Mouse (Mus musculus) lung, embryonic 15.5 days (tissue): Measurements from ENCODE around the gene Cenps. TPM values are rescaled to one million over a fixed set of nuclear protein-coding genes. Genes with fewer than 3 reads are reported as not detected.
"Not testable (repeated sequence)": the region's sequence is repeated elsewhere in the genome, so short reads cannot be mapped to it uniquely, and the experiment has no call there.

ENCODE experiments used
- ATAC-seq: fragments of 200-750 bp; cut with Nextera tagmentation; 2 replicates; pipeline ENCODE4 v1.8.0; 2017; ENCODE audit warnings: moderate number of reproducible peaks, borderline replicate concordance; ENCODE audit not compliant: low FRiP score, low TSS enrichment; ENCODE audit errors: extremely low read depth
- H3K27ac ChIP-seq: fragments of 300-500 bp; sonication (generic); 2 replicates; pipeline ENCODE4 v1.5.1; 2015; ENCODE audit warnings: moderate library complexity, mild to moderate bottlenecking, inconsistent platforms
- H3K27me3 ChIP-seq: fragments of 300-500 bp; sonication (generic); 2 replicates; pipeline ENCODE4 v1.6.1; 2015; ENCODE audit warnings: inconsistent platforms
- H3K36me3 ChIP-seq: fragments of 300-500 bp; sonication (generic); 2 replicates; pipeline ENCODE4 v1.6.1; 2015; ENCODE audit warnings: inconsistent platforms
- H3K4me1 ChIP-seq: fragments of 300-500 bp; sonication (generic); 2 replicates; pipeline ENCODE4 v1.6.1; 2015; ENCODE audit warnings: inconsistent platforms
- H3K4me2 ChIP-seq: fragments of 300-500 bp; sonication (generic); 2 replicates; pipeline ENCODE4 v1.6.1; 2015; ENCODE audit warnings: inconsistent platforms, mild to moderate bottlenecking, moderate library complexity
- H3K4me3 ChIP-seq: fragments of 300-500 bp; sonication (generic); 2 replicates; pipeline ENCODE4 v1.5.1; 2015; ENCODE audit warnings: mild to moderate bottlenecking, inconsistent platforms
- H3K9ac ChIP-seq: fragments of 300-500 bp; sonication (generic); 2 replicates; pipeline ENCODE4 v1.6.1; 2015; ENCODE audit warnings: inconsistent platforms
- H3K9me3 ChIP-seq: fragments of 300-500 bp; sonication (generic); 2 replicates; pipeline ENCODE4 v1.6.1; 2016; ENCODE audit warnings: inconsistent platforms
- WGBS: fragments of 180-500 bp; shearing (Covaris S2); methylation state at CpG from one replicate; pipeline ENCODE4 v1.1.7; 2015; 5-methylcytosine and 5-hydroxymethylcytosine counted together
- polyA plus RNA-seq: library from polyadenylated mRNA; unstranded; fragments of >200 nt; fragmentation: Nextera tagmentation; extraction: Ambion mirVana; gene quantifications from 2 replicates; pipeline ENCODE4 v1.2.1, GENCODE M21; 2015

The Cenps gene
- polyA plus RNA-seq, 1 experiment from 2014 or later: 36.2 TPM

DNA sequence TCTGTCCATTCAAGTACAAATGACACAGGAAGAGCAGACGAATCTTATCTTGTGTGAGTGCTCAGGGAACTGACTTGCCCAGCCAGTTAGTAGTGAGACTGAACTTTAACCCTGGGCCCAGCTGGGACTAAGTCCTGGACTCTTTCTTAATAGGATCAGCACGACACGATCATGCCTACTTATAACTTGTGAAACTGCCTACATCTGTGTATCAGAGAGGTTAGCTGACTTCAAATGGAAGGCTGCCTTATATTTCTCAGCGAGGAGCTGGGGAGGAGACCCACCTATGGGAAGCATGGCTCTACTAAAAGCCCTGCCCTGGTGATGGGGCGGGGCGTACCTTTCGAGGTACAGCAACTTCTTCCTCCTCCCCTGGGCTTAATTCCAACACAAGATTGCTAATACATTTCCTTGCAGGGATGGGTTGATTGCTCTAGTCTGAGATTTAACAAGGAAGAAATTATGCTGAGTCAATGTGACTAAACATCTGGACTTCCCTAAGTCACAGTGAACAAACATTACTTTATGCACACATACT lies 33.0 kb upstream of the Cenps start:
- 47% methylated on average over 7 of the region's 7 CpGs for WGBS
- Histone ChIP-seq H3K4me3 (no peak overlapping the region), H3K27me3 (no peaks in the 10 kb centered on the region), H3K4me1 (peaks cover 17% of the 10 kb centered on the region), H3K36me3 (no peaks in the 10 kb centered on the region), H3K9me3 (no peaks in the 10 kb centered on the region), H3K27ac (peak overlapping the region; percentile 25; the same call in 1 of the 2 replicates), H3K9ac (no peak overlapping the region), H3K4me2 (no peak overlapping the region)
- no peak for ATAC-seq

DNA sequence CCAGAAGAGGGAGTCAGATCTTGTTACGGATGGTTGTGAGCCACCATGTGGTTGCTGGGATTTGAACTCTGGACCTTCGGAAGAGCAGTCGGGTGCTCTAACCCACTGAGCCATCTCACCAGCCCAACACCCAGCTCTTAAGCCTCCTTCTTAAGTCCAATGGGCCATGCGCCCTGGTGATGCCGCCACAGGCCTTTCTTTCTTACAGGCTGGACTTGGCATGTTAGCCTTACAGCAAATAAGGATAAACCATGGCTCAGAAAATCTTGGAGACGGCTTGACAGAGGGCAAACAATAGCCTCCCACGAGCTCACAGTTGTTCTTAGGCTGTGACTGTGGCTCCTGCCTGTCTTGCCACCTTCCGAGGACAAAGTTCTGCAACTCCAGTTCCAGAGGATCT lies 32.5 kb upstream of the Cenps start:
- H3K9me3 ChIP-seq, H3K4me2 ChIP-seq, H3K27me3 ChIP-seq, H3K36me3 ChIP-seq, ATAC-seq, H3K9ac ChIP-seq, H3K4me3 ChIP-seq: not testable (repeated sequence)
- peaks cover 22% of the 10 kb centered on the region for H3K4me1 ChIP-seq
- 75% methylated on average over 7 of the region's 8 CpGs for WGBS
- H3K27ac ChIP-seq: peak overlapping the region; percentile 25; the same call in 1 of the 2 replicates

DNA sequence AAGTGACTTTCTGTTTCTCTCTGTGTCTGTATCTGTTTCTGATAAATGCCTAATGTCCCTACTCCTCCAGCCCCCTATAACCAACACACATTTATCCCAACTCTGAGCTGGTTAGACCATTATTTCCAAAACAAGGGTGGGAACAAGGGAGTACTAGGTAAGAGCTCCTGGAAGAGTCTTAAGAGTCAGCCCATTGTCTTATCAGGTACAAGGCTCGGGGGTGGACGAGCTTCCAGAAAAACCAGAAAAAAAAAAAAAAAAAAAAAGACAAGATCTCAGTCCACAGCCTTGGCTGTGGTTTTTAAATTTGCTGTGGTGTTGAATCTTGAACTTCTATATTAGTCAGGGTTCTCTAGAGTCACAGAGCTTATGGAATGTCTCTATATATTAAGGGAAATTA lies 30.6 kb upstream of the Cenps start:
- no peak for ATAC-seq
- Histone ChIP-seq H3K36me3 (peaks cover 11% of the 10 kb centered on the region), H3K27me3 (no peaks in the 10 kb centered on the region), H3K4me1 (peaks cover 22% of the 10 kb centered on the region), H3K9ac (no peak overlapping the region), H3K4me3 (no peak overlapping the region), H3K4me2 (peak overlapping the region; percentile 91; the same call in 1 of the 2 replicates), H3K27ac (no peak overlapping the region), H3K9me3 (no peaks in the 10 kb centered on the region)
- 36% methylated on average over 2 of the region's 2 CpGs for WGBS

DNA sequence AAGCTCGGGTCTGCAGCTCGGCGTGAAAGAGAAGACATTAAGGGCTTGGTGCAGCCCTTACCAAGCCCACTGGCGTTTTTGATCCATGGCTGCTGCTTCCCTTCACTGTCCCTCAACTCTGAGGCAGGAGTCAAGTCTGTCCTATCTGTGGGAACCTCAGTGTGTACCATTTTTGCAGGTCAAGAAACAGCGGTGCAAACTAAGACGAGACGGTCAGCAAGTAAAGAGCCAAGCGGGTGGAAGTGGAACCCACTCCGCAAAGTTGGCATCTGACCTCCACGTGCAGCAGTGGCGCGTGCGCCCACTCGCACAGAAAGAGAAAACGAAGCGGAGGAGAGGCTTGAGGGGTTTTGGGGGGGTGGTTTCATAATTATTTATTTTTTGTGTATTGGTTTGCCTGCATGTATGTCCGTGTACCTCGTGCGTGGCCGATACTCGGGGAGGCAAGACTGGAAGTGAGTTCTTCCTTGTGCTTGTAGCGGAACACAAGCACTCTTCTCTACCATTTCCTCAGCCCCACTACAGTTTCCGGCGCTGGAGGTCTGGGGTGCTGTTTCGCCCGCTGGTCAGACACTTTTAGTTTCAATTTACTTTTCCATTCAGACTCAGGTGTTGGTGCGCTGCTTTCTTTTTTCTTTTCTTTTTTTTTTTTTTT lies 29.7 kb upstream of the Cenps start:
- 1% methylated on average over 27 of the region's 27 CpGs for WGBS
- peak; percentile 52 for ATAC-seq
- Histone ChIP-seq H3K9me3 (no peaks in the 10 kb centered on the region), H3K27me3 (no peaks in the 10 kb centered on the region), H3K9ac (peak overlapping the region; percentile 50), H3K36me3 (peaks cover 18% of the 10 kb centered on the region), H3K27ac (peak overlapping the region; percentile 70), H3K4me1 (peaks cover 15% of the 10 kb centered on the region), H3K4me2 (peak overlapping the region; percentile 91), H3K4me3 (peak overlapping the region; percentile 72)

DNA sequence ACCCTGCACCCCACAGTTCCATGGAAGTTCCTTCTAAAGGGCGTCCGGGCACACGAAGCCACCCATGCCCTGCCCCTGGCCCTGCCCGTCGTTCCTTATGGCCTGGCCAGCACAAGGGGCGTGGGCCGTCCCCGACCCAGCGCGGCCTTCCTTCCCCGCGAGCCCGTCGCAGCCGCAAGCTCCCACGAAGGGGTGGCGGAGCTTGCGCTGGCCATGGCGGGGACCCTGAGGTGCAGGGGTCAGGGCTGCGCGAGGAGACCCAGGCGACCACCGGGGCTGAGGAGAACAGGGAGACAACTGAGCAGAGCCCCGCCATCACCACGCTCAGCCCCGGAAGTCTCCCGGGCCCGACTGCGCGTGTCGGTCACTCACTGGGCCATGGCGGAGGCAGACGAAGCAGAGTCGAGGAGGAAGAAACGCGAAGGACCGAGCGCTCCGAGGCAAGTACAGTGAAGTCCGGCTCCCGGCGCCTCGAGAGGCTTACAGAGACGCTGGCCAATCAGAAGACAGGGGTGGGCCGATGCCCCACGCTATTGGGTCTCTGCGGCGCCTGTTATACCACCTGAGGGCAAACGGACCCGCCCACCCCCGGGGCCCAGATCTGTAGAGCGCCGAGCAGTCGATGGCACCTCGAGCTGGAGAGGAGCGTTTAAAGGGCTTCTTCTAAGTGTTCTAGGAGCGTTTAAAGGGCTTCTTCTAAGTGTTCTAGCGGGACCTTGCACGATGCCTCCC lies 29.0 kb upstream of the Cenps start, which contains the start of gene Pgd:
Gene Pgd, minus strand, starts transcription at position 557 of the 732 bp plus-strand sequence.
- peak; percentile 99 for ATAC-seq
- peak within 1 kb of the TSS; percentile 72 for H3K4me3 ChIP-seq
- under 1% methylated on average over 59 of the region's 59 CpGs for WGBS

DNA sequence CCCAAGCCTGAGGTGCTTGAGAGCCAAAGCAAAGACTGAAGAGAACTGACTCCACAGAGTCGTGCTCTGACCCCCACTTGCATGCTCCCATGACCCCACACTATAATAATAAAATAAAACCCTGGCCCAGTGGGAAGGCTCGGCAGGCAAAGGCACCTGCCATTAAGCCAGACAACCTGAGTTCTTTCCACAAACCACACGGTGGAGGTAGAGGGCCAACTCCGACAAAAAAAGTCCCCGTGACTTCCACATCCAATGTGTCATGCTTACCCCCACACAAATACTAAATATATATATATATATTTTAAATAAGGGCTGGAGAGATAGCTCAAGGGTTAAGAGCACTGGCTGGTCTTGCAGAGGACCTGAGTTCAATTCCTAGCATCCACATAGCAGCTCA lies 26.7 kb upstream of the Cenps start:
- no peak overlapping the region for H3K27ac ChIP-seq
- no peak overlapping the region for H3K4me3 ChIP-seq
- no peak overlapping the region for H3K4me2 ChIP-seq
- H3K36me3 ChIP-seq: peaks cover 45% of the 10 kb centered on the region
- peaks cover 9% of the 10 kb centered on the region; the same call in 1 of the 2 replicates for H3K4me1 ChIP-seq
- no peaks in the 10 kb centered on the region for H3K27me3 ChIP-seq
- no peaks in the 10 kb centered on the region for H3K9me3 ChIP-seq
- 52% methylated on average over 5 of the region's 5 CpGs for WGBS
- no peak overlapping the region for H3K9ac ChIP-seq
- no peak for ATAC-seq

More for the DNA sequence above, 29.0 kb upstream of the Cenps start, which contains the start of gene Pgd:
- Histone ChIP-seq H3K36me3 (peaks cover 23% of the 10 kb centered on the region), H3K4me2 (peak within 1 kb of the TSS; percentile 91), H3K9ac (peak within 1 kb of the TSS; percentile 82), H3K27me3 (no peaks in the 10 kb centered on the region), H3K9me3 (no peaks in the 10 kb centered on the region), H3K27ac (peak within 1 kb of the TSS; percentile 70), H3K4me1 (peaks cover 9% of the 10 kb centered on the region)

DNA sequence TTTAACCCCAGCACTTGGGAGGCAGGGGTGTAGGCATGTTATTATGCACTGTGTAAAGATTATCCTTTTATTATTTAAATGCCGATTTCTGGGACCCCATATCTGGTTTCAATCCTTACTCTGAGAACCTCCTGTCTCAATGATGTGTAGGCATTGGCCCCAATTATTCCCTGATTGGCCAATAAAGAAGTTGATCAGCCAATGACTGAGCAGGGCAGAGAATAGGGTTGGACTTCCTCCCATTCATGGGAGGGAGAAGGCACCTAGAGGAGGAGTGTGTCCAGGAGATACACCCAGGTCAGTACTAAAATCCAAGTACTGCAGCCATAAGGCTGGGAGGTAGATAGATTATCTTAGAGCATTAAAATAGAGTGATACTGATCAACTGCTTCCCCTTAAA lies 25.8 kb upstream of the Cenps start:
- H3K9me3 ChIP-seq: no peaks in the 10 kb centered on the region
- no peak overlapping the region for H3K27ac ChIP-seq
- no peak for ATAC-seq
- no peaks in the 10 kb centered on the region for H3K27me3 ChIP-seq
- H3K36me3 ChIP-seq: peaks cover 49% of the 10 kb centered on the region
- H3K9ac ChIP-seq: no peak overlapping the region
- H3K4me3 ChIP-seq: no peak overlapping the region
- peaks cover 9% of the 10 kb centered on the region; the same call in 1 of the 2 replicates for H3K4me1 ChIP-seq
- WGBS: 72% methylated on average over 1 of the region's 1 CpGs
- no peak overlapping the region for H3K4me2 ChIP-seq

DNA sequence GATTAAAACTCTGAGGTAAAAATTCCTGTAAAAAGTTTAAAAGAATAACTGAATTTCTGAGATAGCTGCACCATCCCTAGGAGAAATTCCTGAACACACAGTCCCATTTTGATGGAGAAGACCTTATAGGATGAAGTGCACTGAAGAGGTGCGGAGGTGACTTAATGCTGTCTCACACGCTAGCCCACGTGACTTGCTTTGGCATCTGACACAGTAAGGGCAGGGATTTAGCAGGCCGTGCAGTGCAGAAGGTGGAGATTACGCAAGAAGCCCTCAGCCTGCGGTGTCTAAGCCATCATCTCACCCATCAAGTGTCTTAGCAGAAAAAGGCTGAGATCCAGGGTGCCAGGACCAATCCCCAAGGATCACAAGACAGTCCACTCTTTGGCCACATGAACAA lies 23.7 kb upstream of the Cenps start:
- Histone ChIP-seq H3K27me3 (no peaks in the 10 kb centered on the region), H3K9ac (no peak overlapping the region), H3K4me1 (peaks cover 9% of the 10 kb centered on the region; the same call in 1 of the 2 replicates), H3K36me3 (peaks cover 69% of the 10 kb centered on the region), H3K4me2 (no peak overlapping the region), H3K9me3 (no peaks in the 10 kb centered on the region), H3K27ac (no peak overlapping the region), H3K4me3 (no peak overlapping the region)
- ATAC-seq: no peak
- 89% methylated on average over 6 of the region's 6 CpGs for WGBS

DNA sequence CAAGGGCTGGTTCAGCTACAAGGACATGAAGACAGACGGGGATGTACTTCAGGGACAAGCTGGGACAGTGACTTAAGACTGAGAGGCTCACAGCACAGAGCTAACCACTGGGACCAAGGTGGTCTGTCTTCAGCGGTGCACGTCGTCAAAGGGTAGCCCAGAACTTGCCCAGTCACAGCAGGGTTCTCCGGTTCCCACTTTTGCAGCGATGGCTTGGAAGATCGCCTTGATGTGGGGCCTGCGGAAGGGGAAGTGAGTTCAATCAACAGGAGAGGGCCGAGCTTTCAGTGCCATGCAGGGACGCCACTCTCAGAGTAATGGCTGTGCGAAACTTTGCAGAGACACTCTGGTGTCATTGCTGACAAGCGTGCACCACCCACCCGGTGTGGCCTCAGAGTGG lies 22.5 kb upstream of the Cenps start:
- Histone ChIP-seq H3K4me3 (no peak overlapping the region), H3K27ac (no peak overlapping the region), H3K4me2 (no peak overlapping the region), H3K27me3 (no peaks in the 10 kb centered on the region), H3K36me3 (peaks cover 81% of the 10 kb centered on the region), H3K4me1 (no peaks in the 10 kb centered on the region), H3K9ac (no peak overlapping the region), H3K9me3 (no peaks in the 10 kb centered on the region)
- 86% methylated on average over 13 of the region's 13 CpGs for WGBS
- ATAC-seq: no peak

DNA sequence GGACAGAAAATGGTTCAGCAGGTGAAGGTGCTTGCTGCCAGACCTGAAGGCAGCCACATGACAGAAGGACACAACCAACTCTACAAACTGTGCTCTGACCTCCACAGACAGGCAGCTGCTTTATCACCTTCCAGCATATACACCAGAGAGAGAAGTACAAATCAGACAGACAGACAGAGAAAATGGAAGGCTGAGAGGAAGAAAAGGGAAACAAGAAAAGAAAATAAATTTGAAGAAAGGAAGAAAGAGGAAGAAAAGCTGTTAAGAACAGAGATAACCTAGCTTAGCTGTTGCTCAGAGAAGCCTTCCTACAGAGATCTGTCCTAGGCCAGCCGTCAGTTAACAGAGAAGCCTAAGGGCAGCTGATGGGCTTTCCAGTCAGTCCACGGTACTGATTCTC lies 21.8 kb upstream of the Cenps start:
- WGBS: 83% methylated on average over 2 of the region's 2 CpGs
- Histone ChIP-seq H3K27me3 (no peaks in the 10 kb centered on the region), H3K9me3 (no peaks in the 10 kb centered on the region), H3K4me1 (no peaks in the 10 kb centered on the region), H3K4me3 (no peak overlapping the region), H3K27ac (no peak overlapping the region), H3K4me2 (no peak overlapping the region), H3K36me3 (peaks cover 83% of the 10 kb centered on the region), H3K9ac (no peak overlapping the region)
- no peak for ATAC-seq

DNA sequence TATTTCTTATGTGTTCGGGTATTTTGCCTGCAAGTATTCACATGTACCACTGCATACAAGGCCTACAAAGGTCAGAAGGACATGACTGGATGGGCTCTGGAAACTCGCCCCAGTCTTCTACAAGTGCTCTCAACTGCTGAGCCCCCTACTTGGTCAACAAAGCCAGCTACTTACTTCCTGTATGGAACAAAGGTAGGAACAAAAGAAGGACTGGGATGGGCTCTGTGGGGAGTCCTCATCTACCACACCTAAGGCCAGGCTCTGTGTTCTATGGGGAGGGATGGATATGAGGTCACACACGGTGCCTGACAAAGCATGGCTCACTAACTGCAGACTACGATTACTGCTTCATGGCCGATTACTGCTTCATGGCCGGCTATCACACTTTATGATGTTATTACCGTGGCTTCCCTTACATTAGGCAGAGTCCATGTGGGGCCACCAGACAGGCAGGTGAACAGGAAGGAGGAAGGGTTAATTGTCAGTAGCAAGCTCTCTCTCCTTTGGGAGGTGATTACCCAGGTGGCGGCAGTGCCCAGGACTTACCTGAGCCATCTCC lies 20.1 kb upstream of the Cenps start:
- Histone ChIP-seq H3K4me3 (no peak overlapping the region), H3K36me3 (peaks cover 88% of the 10 kb centered on the region), H3K4me2 (no peak overlapping the region), H3K27me3 (no peaks in the 10 kb centered on the region), H3K9me3 (no peaks in the 10 kb centered on the region), H3K27ac (no peak overlapping the region), H3K9ac (no peak overlapping the region), H3K4me1 (no peaks in the 10 kb centered on the region)
- WGBS: 88% methylated on average over 8 of the region's 8 CpGs
- ATAC-seq: no peak

DNA sequence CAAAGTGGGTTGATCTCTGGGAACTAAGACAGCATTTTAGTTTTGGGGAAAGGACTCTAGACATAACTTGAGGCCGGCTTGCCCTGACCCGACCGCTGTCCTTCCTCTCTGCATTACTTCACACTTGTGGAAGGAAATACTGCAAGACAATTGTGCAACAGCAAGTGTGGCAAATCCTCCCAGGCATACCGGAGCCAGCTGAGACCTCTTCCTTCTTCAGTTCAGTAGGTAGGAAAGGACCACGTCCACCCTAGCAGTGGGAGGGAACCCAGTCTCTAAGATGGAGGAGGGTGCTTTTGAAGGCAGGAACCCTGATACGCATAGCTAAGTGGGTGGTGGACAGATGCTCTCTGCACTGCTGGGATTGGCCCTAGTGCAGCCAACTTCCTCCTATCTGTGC lies 18.3 kb upstream of the Cenps start:
- no peak; the same call in 1 of the 2 replicates for ATAC-seq
- 93% methylated on average over 6 of the region's 6 CpGs for WGBS

More for the DNA sequence above, 18.3 kb upstream of the Cenps start:
- Histone ChIP-seq H3K4me1 (no peaks in the 10 kb centered on the region), H3K4me3 (no peak overlapping the region), H3K9me3 (no peaks in the 10 kb centered on the region), H3K36me3 (peaks cover 91% of the 10 kb centered on the region), H3K27ac (no peak overlapping the region), H3K4me2 (no peak overlapping the region), H3K9ac (no peak overlapping the region), H3K27me3 (no peaks in the 10 kb centered on the region)
